24 mouse cellular contexts compared by ENCODE assay signal in genomic region chr7:128998759-128999158, GRCm38 (mm10).
"Had no signal": no experiment of that assay in that cellular context is flagged by ENCODE, and none has a peak within 500 bp of the region (broad histone marks: within the 10 kb centered on the region; RNA-seq: fewer than 3 reads in every experiment).

No protein-coding gene starts in this region.

- H3K4me1 ChIP-seq: heart, embryonic 12.5 days; hindbrain, embryonic 10.5 days; hindbrain, embryonic 12.5 days; intestine, embryonic 15.5 days; limb, embryonic 12.5 days had no signal

- ATAC-seq: hindbrain, embryonic 16.5 days; inflammation-experienced regulatory T-cells, adult 6 months; intestine, embryonic 15.5 days; intestine, postnatal 0 days had no signal

- H3K4me3 ChIP-seq: gastrocnemius, adult 2 months; heart, embryonic 12.5 days; hindbrain, embryonic 10.5 days; hindbrain, embryonic 12.5 days; intestine, embryonic 15.5 days; layer of hippocampus, adult 2 months; left cerebral cortex, adult 2 months; limb, embryonic 12.5 days had no signal

- DNase-seq: gastrocnemius, adult 2 months; gastrocnemius, postnatal 10 days; gastrocnemius, postnatal 25 days; heart, adult 18-20 months; heart, postnatal 10 days; heart, postnatal 4 days; kidney, adult 18-20 months; kidney, adult 8-10 months; kidney, postnatal 10 days; kidney, postnatal 25 days; kidney, postnatal 4 days; left cerebral cortex, postnatal 4 days; liver had no signal

- H3K36me3 ChIP-seq: heart, embryonic 12.5 days; hindbrain, embryonic 10.5 days; hindbrain, embryonic 12.5 days; intestine, embryonic 15.5 days; limb, embryonic 12.5 days had no signal

- H3K4me2 ChIP-seq: heart, embryonic 12.5 days; hindbrain, embryonic 12.5 days; hindbrain, embryonic 14.5 days; intestine, embryonic 15.5 days; limb, embryonic 12.5 days had no signal

- H3K9ac ChIP-seq: heart, embryonic 12.5 days; hindbrain, embryonic 12.5 days; hindbrain, embryonic 14.5 days; intestine, embryonic 15.5 days; limb, embryonic 12.5 days had no signal

- H3K27ac ChIP-seq: gastrocnemius, adult 2 months; hindbrain, embryonic 10.5 days; hindbrain, embryonic 12.5 days; hindbrain, embryonic 14.5 days; intestine, embryonic 15.5 days; layer of hippocampus, adult 2 months; left cerebral cortex, adult 2 months; limb, embryonic 12.5 days had no signal

- H3K27me3 ChIP-seq: heart, embryonic 12.5 days; hindbrain, embryonic 12.5 days; intestine, embryonic 15.5 days; limb, embryonic 12.5 days had no signal

- H3K9me3 ChIP-seq: heart, embryonic 12.5 days; hindbrain, embryonic 10.5 days; hindbrain, embryonic 12.5 days; intestine, embryonic 15.5 days; limb, embryonic 12.5 days had no signal
